Mouse (Mus musculus): ENCODE results near the gene Rab37. TPM values are rescaled to one million over a fixed set of nuclear protein-coding genes. Genes with fewer than 3 reads are reported as not detected.
A peak's percentile ranks its signal among the peaks of the same experiment; 100 is the strongest.

The Rab37 gene
- total RNA-seq, 2 experiments from 2014 or later, result 1.4 to 1.6 TPM

DNA sequence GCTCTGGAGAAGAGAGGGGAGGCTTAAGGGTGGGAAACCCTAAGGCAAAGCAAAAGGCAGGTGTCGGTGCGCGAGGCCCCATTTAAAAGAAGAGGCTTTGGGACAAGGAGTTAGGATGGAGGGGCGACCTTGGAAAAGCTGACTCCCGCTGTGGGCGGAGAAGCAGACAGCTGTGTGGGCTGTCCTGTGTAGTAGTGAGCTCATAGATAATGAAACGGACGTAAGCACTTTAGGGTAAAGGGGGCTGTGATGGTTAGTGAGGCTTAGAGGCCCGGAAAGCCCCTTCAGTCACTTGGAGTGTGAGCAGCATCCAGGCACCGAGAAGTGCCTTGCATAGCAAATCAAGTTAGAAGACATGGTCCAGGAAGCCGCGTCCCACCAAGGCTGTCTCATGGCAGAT, 96.5 kb downstream of the Rab37 start, which contains the start of gene Nat9:
Nat9 (minus strand) TSS at position 167 of the 400 bp plus-strand sequence.
- no peak for DNase-seq
- intact Hi-C loops (cut with DNase I), result no loop called here

DNA sequence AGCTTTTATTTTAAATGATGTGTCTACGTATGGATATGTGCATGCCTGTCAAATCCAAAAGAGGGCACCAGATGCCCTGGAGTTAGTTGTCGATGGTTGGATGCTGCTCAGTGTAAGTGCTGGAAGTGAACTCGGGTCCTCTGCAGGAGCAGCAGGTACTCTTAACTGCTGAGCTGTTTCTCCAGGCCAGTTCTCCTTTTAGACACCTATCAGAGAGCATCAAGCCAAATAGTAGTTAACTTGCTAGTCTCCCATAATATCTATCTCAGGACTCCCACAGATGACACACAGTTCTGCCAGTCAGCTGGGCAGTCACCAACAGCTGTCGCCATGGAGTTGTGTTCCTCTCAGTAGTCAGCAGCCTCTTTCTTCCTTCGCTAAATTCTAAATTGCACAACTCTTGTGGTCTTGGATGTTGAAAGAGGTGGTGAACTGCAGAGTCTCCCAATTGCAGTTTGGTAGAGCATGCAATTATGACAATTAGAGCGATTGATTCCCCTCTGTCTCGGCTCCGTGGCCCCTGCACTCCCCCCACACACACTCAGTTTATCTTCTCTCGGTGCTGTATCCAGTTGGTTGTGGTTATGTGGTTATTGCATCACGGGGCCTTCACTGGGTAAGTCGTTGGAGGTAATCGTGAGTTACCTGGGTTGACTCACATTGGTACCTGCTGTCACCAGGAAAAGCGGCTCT, 97.5 kb downstream of the Rab37 start:
- intact Hi-C loops (cut with DNase I), result no loop called here
- no peak for DNase-seq

GRCm38 (mm10) chr11:115189304-115189703, 98.1 kb downstream of the Rab37 start:
- intact Hi-C loops (cut with DNase I), result no loop called here
- DNase-seq, result no peak

GRCm38 (mm10) chr11:115192180-115192579, 100.9 kb downstream of the Rab37 start:
- intact Hi-C loops (cut with DNase I), result no loop called here
- peak; percentile 59 to 71 for DNase-seq

DNA sequence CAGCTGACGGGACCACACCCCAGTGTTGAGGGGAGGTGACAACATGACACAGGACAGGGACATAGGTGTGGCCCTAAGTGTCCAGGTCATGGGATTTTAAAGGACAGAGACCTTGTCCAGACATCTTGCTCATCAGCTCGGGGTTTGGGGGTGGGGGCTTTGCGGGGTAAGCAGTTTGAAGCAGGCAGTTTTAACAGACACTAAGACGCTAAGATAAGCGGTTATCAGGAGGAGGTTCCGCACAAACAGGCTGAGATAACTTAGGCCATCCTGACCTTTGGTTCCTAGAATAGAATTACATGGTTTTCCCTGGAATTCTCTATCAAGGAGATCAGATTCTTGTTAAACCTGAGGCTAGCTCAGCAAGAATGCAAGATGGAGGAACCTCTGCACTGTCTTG, 103.5 kb downstream of the Rab37 start:
- intact Hi-C loops (cut with DNase I), result no loop called here
- no peak for DNase-seq

GRCm38 (mm10) chr11:115195933-115196332, 104.7 kb downstream of the Rab37 start:
- intact Hi-C loops (cut with DNase I), result no loop called here
- DNase-seq, result no peak

DNA sequence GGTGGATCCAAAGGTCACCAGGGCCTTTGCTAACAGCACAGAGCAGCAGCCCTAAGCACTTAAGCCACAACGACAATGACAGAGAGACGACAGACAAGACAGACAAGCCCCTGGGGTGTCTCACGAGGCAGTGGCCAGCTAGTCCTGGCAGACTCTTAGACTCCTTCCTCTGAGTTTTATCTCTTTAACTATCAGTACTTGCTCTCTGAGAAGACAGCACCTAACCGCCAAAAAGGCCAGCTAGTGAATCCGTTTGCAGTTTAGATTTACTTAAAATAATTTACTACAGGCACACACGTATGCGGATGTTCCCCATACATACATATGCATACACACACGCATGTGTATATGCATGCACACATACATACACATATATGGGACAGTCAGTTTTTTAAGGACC, 106.3 kb downstream of the Rab37 start:
- intact Hi-C loops (cut with DNase I), result no loop called here
- no peak for DNase-seq

- intact Hi-C loops (cut with DNase I), result no loop called here
- DNase-seq, result no peak
Measured at GRCm38 (mm10) chr11:115198932-115199384, 107.7 kb downstream of the Rab37 start.

- DNase-seq, result no peak
- intact Hi-C loops (cut with DNase I), result no loop called here
Measured at GRCm38 (mm10) chr11:115200520-115200919, 109.3 kb downstream of the Rab37 start.

DNA sequence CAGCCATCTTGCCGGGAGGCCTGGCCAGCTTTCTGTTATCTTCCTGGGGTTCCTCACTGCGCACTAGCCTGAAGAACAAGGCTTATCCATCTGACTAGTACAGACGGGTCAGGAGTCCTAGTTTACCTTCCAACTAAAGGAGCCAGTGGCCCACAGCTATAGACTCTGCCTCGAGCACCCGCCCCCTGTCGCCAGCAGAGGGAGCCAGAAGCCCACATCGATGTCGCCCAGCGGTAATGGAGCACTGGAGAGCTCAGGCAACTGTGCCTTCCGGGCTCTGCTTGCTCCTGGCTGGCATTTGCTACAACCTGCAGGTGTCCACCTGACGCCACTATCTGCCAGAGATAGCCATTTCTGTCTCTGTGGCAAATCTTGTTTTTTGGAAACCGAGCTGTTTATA, 111.1 kb downstream of the Rab37 start:
- intact Hi-C loops (cut with DNase I), result loop anchor here (1.0 to 2.0 kb wide), 3 partner anchors 30 to 152 kb away; no protein-coding TSS in a partner anchor
- DNase-seq, result peak; percentile 86 to 90

GRCm38 (mm10) chr11:115202756-115203155, 111.5 kb downstream of the Rab37 start:
- no peak for DNase-seq
- intact Hi-C loops (cut with DNase I), result loop anchor here (1.0 to 2.0 kb wide), 4 partner anchors 30 to 152 kb away; no protein-coding TSS in a partner anchor

DNA sequence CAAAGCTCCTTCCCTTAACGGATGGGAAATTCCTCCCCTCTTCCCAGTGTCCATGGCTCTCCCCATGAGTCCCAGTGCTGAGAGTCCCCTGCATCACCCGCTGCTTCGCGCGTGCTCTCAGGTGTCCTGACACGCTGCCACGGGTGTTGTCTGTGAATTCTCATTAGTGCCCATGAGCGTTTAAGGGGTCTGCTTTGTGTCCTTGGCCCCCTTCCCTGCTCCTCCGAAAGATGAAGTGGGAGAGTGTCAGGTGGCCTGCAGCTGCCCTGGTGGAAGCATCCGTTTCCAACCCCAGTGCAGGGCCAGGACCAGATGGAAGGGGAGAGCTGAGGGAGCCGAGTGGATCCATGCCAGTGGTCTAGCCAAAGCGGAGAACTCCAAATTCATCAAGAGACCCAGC, 116.9 kb downstream of the Rab37 start:
- no peak for DNase-seq
- intact Hi-C loops (cut with DNase I), result no loop called here

- intact Hi-C loops (cut with DNase I), result no loop called here
- DNase-seq, result no peak
Measured at GRCm38 (mm10) chr11:115208776-115209732, 117.8 kb downstream of the Rab37 start.

GRCm38 (mm10) chr11:115209958-115210357, 118.7 kb downstream of the Rab37 start:
- DNase-seq, result no peak
- intact Hi-C loops (cut with DNase I), result no loop called here

Other genes with a start within 250 kb of the Rab37 start
- gene Gprc5c, start 240.3 kb upstream of the Rab37 start, total RNA-seq (2021), result 10 to 100 TPM; 12.9 to 18.1 TPM
- under 1 TPM; 0.96 to 0.99 TPM for gene Cd300a, start 201.4 kb upstream of the Rab37 start, total RNA-seq (2021)
- gene Cd300lb, start 157.0 kb upstream of the Rab37 start, total RNA-seq (2021), result under 1 TPM; 0.19 to 0.77 TPM
- not detected for gene Cd300c, start 122.3 kb upstream of the Rab37 start, total RNA-seq (2021)
- gene Cd300ld, start 101.5 kb upstream of the Rab37 start, total RNA-seq (2021), result under 1 TPM; 0.41 to 0.84 TPM
- 1 to 10 TPM; 1.7 to 2.1 TPM for gene Cd300c2, start 89.6 kb upstream of the Rab37 start, total RNA-seq (2021)
- not detected for gene Cd300ld2, start 75.2 kb upstream of the Rab37 start, total RNA-seq (2021)
- not detected for gene Cd300ld4, start 64.4 kb upstream of the Rab37 start, total RNA-seq (2021)
- 1 to 10 TPM; 3.9 to 5.0 TPM for gene Cd300ld5, start 53.7 kb upstream of the Rab37 start, total RNA-seq (2021)
- 1 to 10 TPM; 1.2 to 2.9 TPM for gene Cd300ld3, start 43.0 kb upstream of the Rab37 start, total RNA-seq (2021)
- under 1 TPM; 0.29 to 0.35 TPM for gene Cd300e, start 29.3 kb upstream of the Rab37 start, total RNA-seq (2021)
- under 1 TPM; 0.15 to 0.48 TPM for gene Cd300lf, start 42.6 kb downstream of the Rab37 start, total RNA-seq (2021)
- 10 to 100 TPM; 11.9 to 17.4 TPM for gene Slc9a3r1, start 71.9 kb downstream of the Rab37 start, total RNA-seq (2021)
- 10 to 100 TPM; 10.9 TPM for gene Tmem104, start 96.1 kb downstream of the Rab37 start, total RNA-seq (2021)
- gene Nat9, start 96.4 kb downstream of the Rab37 start, total RNA-seq (2021), result 10 to 100 TPM; 14.8 to 19.9 TPM
- gene Grin2c, start 175.8 kb downstream of the Rab37 start, total RNA-seq (2021), result not detected
- gene Fdxr, start 185.6 kb downstream of the Rab37 start, total RNA-seq (2021), result 1 to 10 TPM; 7.7 to 9.1 TPM
- gene Fads6, start 206.2 kb downstream of the Rab37 start, total RNA-seq (2021), result 1 to 10 TPM in 1 of 2 experiments, under 1 TPM in 1; 0.89 to 1.2 TPM
- gene Otop2, start 215.7 kb downstream of the Rab37 start, total RNA-seq (2021), result not detected
- gene Ush1g, start 230.6 kb downstream of the Rab37 start, total RNA-seq (2021), result under 1 TPM; 0.07 to 0.12 TPM
- gene Otop3, start 243.3 kb downstream of the Rab37 start, total RNA-seq (2021), result not detected